Mouse (Mus musculus): ENCODE measurements around the gene Adap2.

- no peak for TF ChIP-seq CTCF (conservative IDR thresholded peaks at IDR 0.05 in 1 of 2, IDR thresholded peaks at IDR 0.05 in 1 of 2; ENCODE audit: low read depth in 2 of 2, low read length in 2 of 2)
- no peak for TF ChIP-seq MXI1 (IDR thresholded peaks at IDR 0.05; ENCODE audit: low read depth, low read length)
- TF ChIP-seq UBTF (IDR thresholded peaks at IDR 0.05; ENCODE audit: low read depth, low read length), result no peak
- TF ChIP-seq EP300 (IDR thresholded peaks at IDR 0.05; ENCODE audit: low read length), result no peak
- no peak for TF ChIP-seq USF1 (IDR thresholded peaks at IDR 0.05; ENCODE audit: low read depth, low read length)
- no peak for TF ChIP-seq MAFK (IDR thresholded peaks at IDR 0.05; ENCODE audit: insufficient replicate concordance, low read length)
- no peak for TF ChIP-seq GABPA (IDR thresholded peaks at IDR 0.05; ENCODE audit: insufficient replicate concordance, low read depth, low read length)
- no peak for TF ChIP-seq ELF1 (IDR thresholded peaks at IDR 0.05; ENCODE audit: low read depth, low read length)
- no peak for TF ChIP-seq ETS1 (conservative IDR thresholded peaks at IDR 0.05; ENCODE audit: low read depth, low read length)
- no peak for TF ChIP-seq HCFC1 (IDR thresholded peaks at IDR 0.05; ENCODE audit: low read depth, low read length)
- no peak for TF ChIP-seq BHLHE40 (IDR thresholded peaks at IDR 0.05; ENCODE audit: low read depth, low read length)
- no peak for TF ChIP-seq SIN3A (IDR thresholded peaks at IDR 0.05; ENCODE audit: low read length)
These were observed 3.3 kb upstream of the Adap2 start for GRCm38 (mm10) chr11:80150566-80150965.

All from CH12.LX (cell line).